Mouse (Mus musculus) liver, postnatal 0 days (tissue): ENCODE data around the gene Lgi1.

Experiments
- CTCF ChIP-seq: sonication (generic); IDR thresholded peaks from 2 replicates; pipeline ENCODE4 v1.5.1; 2016; ENCODE audit warnings: antibody characterized with exemption, low read depth
- EP300 ChIP-seq: IDR thresholded peaks from 2 replicates; pipeline ENCODE4 v1.6.1; 2016; ENCODE audit warnings: antibody characterized with exemption, low read depth, mild to moderate bottlenecking

DNA sequence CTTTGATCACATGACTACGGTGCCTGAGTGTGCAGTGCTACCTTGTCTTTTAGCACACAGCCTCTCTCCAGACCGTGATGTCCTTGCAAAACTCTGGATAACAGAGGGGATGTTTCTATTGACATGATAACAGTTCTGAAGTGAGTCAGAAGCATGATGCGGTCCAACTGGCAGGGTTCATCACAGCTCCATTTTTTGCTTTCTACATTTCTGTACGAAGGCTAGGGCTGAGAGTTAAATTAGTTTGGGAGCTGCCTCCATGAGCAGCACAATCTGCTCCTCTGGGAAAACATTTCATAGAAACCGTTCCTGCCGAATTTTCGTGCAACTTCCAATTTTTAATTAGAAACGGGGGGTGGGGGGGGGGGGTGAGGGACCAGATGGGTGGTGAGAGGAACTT, 14.7 kb upstream of the Lgi1 start:
- TF ChIP-seq CTCF (no peak), EP300 (no peak)
